Mouse (Mus musculus): ENCODE measurements around the gene Gm10999. TPM values are rescaled to one million over a fixed set of nuclear protein-coding genes. Genes with fewer than 3 reads are reported as not detected.
"Not testable (repeated sequence)": the region's sequence is repeated elsewhere in the genome, so short reads cannot be mapped to it uniquely, and the experiment has no call there.

Gene Gm10999
- total RNA-seq (2014; rRNA removed) (not detected in 2 replicates), polyA plus RNA-seq (2015; fragmentation: Nextera tagmentation; extraction: Ambion mirVana) (not detected in 2 replicates)

- WGBS, result 93% methylated on average over 1 of the region's 1 CpGs
Measured at GRCm38 (mm10) chr8:129131561-129131960, at the start of gene Gm10999. Gm10999 (minus strand) TSS chr8:129131661.

GRCm38 (mm10) chr8:129133475-129133874, 2.0 kb upstream of the Gm10999 start:
- TF ChIP-seq CTCF (IDR thresholded peaks at IDR 0.05; ENCODE audit: low read depth), result no peak
- Histone ChIP-seq H3K27ac (no peak overlapping the region), H3K4me1 (ENCODE audit: insufficient read depth, low read length) (no peaks in the 10 kb centered on the region), H3K9ac (replicated peaks; ENCODE audit: low read length) (no peak overlapping the region), H3K27me3 (ENCODE audit: insufficient read depth, low read length) (no peaks in the 10 kb centered on the region), H3K4me2 (ENCODE audit: low read depth, low read length) (no peak overlapping the region), H3K4me3 (ENCODE audit: low read length) (no peak overlapping the region), H3K9me3 (ENCODE audit: low read length) (no peaks in the 10 kb centered on the region), H3K36me3 (ENCODE audit: insufficient read depth, low read length) (no peaks in the 10 kb centered on the region)
- ATAC-seq (no peak), DNase-seq (ENCODE audit: low spot score) (no peak)

More at GRCm38 (mm10) chr8:129131561-129131960, at the start of gene Gm10999:
- no peak for TF ChIP-seq CTCF (IDR thresholded peaks at IDR 0.05; ENCODE audit: low read depth)
- no peak for DNase-seq (ENCODE audit: low spot score)
- no peak within 1 kb of the TSS for H3K27ac ChIP-seq
- no peaks in the 10 kb centered on the region for H3K27me3 ChIP-seq (ENCODE audit: insufficient read depth, low read length)
- H3K9ac ChIP-seq (replicated peaks; ENCODE audit: low read length), result no peak within 1 kb of the TSS
- H3K36me3 ChIP-seq (ENCODE audit: insufficient read depth, low read length), result no peaks in the 10 kb centered on the region
- no peak within 1 kb of the TSS for H3K4me2 ChIP-seq (ENCODE audit: low read depth, low read length)
- H3K4me3 ChIP-seq (ENCODE audit: low read length), result no peak within 1 kb of the TSS
- H3K9me3 ChIP-seq (ENCODE audit: low read length), result no peaks in the 10 kb centered on the region
- H3K4me1 ChIP-seq (ENCODE audit: insufficient read depth, low read length), result no peaks in the 10 kb centered on the region
- ATAC-seq, result no peak

GRCm38 (mm10) chr8:129115761-129116160, 15.7 kb downstream of the Gm10999 start:
- not testable (repeated sequence) for H3K4me1 ChIP-seq (ENCODE audit: insufficient read depth, low read length); H3K4me3 ChIP-seq (ENCODE audit: low read length); H3K27ac ChIP-seq; H3K27me3 ChIP-seq (ENCODE audit: insufficient read depth, low read length); ATAC-seq; H3K4me2 ChIP-seq (ENCODE audit: low read depth, low read length); H3K9ac ChIP-seq (replicated peaks; ENCODE audit: low read length); DNase-seq (ENCODE audit: low spot score); H3K9me3 ChIP-seq (ENCODE audit: low read length); H3K36me3 ChIP-seq (ENCODE audit: insufficient read depth, low read length)
- WGBS, result 25% methylated on average over 3 of the region's 3 CpGs

Other genes starting within 250 kb of the Gm10999 start
- gene Ccdc7a, start 66.1 kb downstream of the Gm10999 start, total RNA-seq (2014; rRNA removed), result not detected in 2 replicates
- not detected in 2 replicates for gene Ccdc7a, start 66.1 kb downstream of the Gm10999 start, polyA plus RNA-seq (2015; fragmentation: Nextera tagmentation; extraction: Ambion mirVana)
- not detected in 2 replicates for gene Ccdc7b, start 64.5 kb downstream of the Gm10999 start, total RNA-seq (2014; rRNA removed)
- gene Ccdc7b, start 64.5 kb downstream of the Gm10999 start, polyA plus RNA-seq (2015; fragmentation: Nextera tagmentation; extraction: Ambion mirVana), result not detected in 2 replicates
- gene 2610044O15Rik8, start 102.7 kb upstream of the Gm10999 start, total RNA-seq (2014; rRNA removed), result 7.5 and 19.1 TPM in 2 replicates
- 16.9 and 17.9 TPM in 2 replicates for gene 2610044O15Rik8, start 102.7 kb upstream of the Gm10999 start, polyA plus RNA-seq (2015; fragmentation: Nextera tagmentation; extraction: Ambion mirVana)

Data from hindbrain, postnatal 0 days (tissue).